Mouse (Mus musculus) kidney, embryonic 16.5 days (tissue): ENCODE results near the gene Adamts12. TPM values are rescaled to one million over a fixed set of nuclear protein-coding genes. Genes with fewer than 3 reads are reported as not detected.

Experiments used
- ATAC-seq: fragments of 200-750 bp; cut with Nextera tagmentation; 2 replicates; pipeline ENCODE4 v1.8.0; 2017; ENCODE audit warnings: moderate TSS enrichment; ENCODE audit not compliant: low FRiP score, low TSS enrichment
- H3K27ac ChIP-seq: fragments of 300-500 bp; sonication (generic); 2 replicates; pipeline ENCODE4 v1.5.1; 2014; ENCODE audit warnings: low read length
- H3K27me3 ChIP-seq: fragments of 300-500 bp; sonication (generic); 2 replicates; pipeline ENCODE4 v1.6.1; 2014; ENCODE audit warnings: low read length, control low read depth, mixed read lengths; ENCODE audit not compliant: insufficient read depth
- H3K36me3 ChIP-seq: fragments of 300-500 bp; sonication (generic); 2 replicates; pipeline ENCODE4 v1.6.1; 2014; ENCODE audit warnings: low read length, control low read depth, mixed read lengths; ENCODE audit not compliant: insufficient read depth
- H3K4me1 ChIP-seq: fragments of 300-500 bp; sonication (generic); 2 replicates; pipeline ENCODE4 v1.6.1; 2014; ENCODE audit warnings: low read length, control low read depth, mixed read lengths; ENCODE audit not compliant: insufficient read depth
- H3K4me2 ChIP-seq: fragments of 300-500 bp; sonication (generic); replicated peaks from 2 replicates; pipeline ENCODE4 v1.6.1; 2014; ENCODE audit warnings: low read depth, low read length
- H3K4me3 ChIP-seq: fragments of 300-500 bp; sonication (generic); 2 replicates; pipeline ENCODE4 v1.5.1; 2014; ENCODE audit warnings: mild to moderate bottlenecking, low read length
- H3K9ac ChIP-seq: fragments of 300-500 bp; sonication (generic); replicated peaks from 2 replicates; pipeline ENCODE4 v1.6.1; 2014; ENCODE audit warnings: low read length
- H3K9me3 ChIP-seq: fragments of 300-500 bp; sonication (generic); 2 replicates; pipeline ENCODE4 v1.6.1; 2016; ENCODE audit warnings: low read length, control low read depth
- WGBS: fragments of 180-500 bp; shearing (Covaris S2); extraction: QIAGEN DNeasy Blood & Tissue Kit; methylation state at CpG from one replicate; pipeline ENCODE4 v1.1.7; 2014; 5-methylcytosine and 5-hydroxymethylcytosine counted together
- polyA plus RNA-seq: library from polyadenylated mRNA; unstranded; fragments of >200 nt; fragmentation: Nextera tagmentation; extraction: Ambion mirVana; gene quantifications from 2 replicates; pipeline ENCODE4 v1.2.1, GENCODE M21; 2015

Gene Adamts12
- polyA plus RNA-seq, 1 experiment from 2014 or later = 3.6 TPM

DNA sequence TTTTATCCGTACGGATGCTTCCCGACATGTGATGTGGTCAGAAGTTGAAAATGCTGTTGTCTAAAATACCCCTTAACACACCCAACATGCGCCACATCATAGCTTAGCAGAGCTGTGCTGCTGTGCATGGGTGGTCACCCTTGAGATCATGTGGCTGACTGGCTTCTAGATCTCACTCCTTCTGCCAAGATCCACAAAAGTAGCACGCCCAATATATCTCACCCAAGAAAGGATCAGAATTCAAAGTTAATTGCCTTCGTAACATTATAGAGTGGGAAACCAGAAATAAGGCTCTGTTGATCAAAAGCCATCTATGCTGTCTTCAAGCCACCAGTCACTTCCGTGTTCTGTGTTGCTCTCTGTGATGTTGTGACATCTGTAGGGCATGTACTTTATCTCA, 3.3 kb downstream of the Adamts12 start:
- H3K4me3 ChIP-seq = no peak overlapping the region
- 47% methylated on average over 7 of the region's 7 CpGs for WGBS
- no peaks in the 10 kb centered on the region for H3K27me3 ChIP-seq
- no peak overlapping the region for H3K4me2 ChIP-seq
- no peak for ATAC-seq
- peaks cover 30% of the 10 kb centered on the region for H3K4me1 ChIP-seq
- H3K27ac ChIP-seq = no peak overlapping the region
- no peaks in the 10 kb centered on the region for H3K36me3 ChIP-seq
- H3K9me3 ChIP-seq = no peaks in the 10 kb centered on the region
- no peak overlapping the region for H3K9ac ChIP-seq

DNA sequence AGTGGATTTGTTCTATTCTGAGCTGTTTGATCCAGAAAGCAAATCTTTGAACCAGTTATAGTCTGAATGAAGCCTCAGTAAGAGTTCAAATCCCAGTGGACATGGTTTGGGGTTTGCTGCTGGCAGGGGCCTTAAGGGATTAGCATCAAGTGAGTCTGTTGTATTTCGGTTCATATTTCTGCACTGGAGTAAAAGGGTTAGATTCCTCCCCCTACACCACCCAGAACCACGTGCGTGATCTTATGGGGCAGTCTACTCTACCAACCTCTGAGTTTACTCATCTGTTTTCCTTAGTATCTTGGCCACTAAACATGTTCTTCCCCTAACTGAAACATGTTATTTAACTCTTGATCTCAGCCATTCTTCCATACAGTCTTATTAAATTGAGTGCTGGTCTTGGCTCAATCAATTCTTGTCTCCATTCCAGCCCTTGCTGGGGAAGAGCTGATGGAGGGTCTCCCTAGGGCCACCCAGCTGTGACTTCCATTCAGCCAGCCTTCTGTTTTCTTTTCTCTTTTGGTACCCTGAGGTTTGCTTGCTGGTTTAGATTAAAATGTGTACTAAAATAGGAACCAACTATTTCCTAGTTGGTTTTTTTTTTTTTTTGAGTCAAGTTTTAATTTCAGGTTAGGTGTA, 11.3 kb downstream of the Adamts12 start:
- ATAC-seq = no peak
- H3K27me3 ChIP-seq = no peaks in the 10 kb centered on the region
- H3K9ac ChIP-seq = no peak overlapping the region
- H3K9me3 ChIP-seq = no peaks in the 10 kb centered on the region
- no peak overlapping the region for H3K27ac ChIP-seq
- H3K4me3 ChIP-seq = no peak overlapping the region
- no peaks in the 10 kb centered on the region for H3K4me1 ChIP-seq
- no peaks in the 10 kb centered on the region for H3K36me3 ChIP-seq
- WGBS = 87% methylated on average over 3 of the region's 3 CpGs
- no peak overlapping the region for H3K4me2 ChIP-seq

GRCm38 (mm10) chr15:11082961-11083569, 18.5 kb downstream of the Adamts12 start:
- Histone ChIP-seq H3K4me1 (0 out of 2 replicates have a peak, but pooled peaks cover 15% of the 10 kb centered on the region), H3K27me3 (no peaks in the 10 kb centered on the region), H3K36me3 (no peaks in the 10 kb centered on the region), H3K27ac (no peak overlapping the region), H3K9ac (no peak overlapping the region), H3K9me3 (no peaks in the 10 kb centered on the region), H3K4me3 (no peak overlapping the region), H3K4me2 (no peak overlapping the region)
- 27% methylated on average over 8 of the region's 8 CpGs for WGBS
- ATAC-seq = no peak

GRCm38 (mm10) chr15:11083678-11084077, 19.1 kb downstream of the Adamts12 start:
- no peak for ATAC-seq
- no peaks in the 10 kb centered on the region for H3K9me3 ChIP-seq
- 0 out of 2 replicates have a peak, but pooled peaks cover 15% of the 10 kb centered on the region for H3K4me1 ChIP-seq
- H3K4me3 ChIP-seq = no peak overlapping the region
- no peak overlapping the region for H3K9ac ChIP-seq
- no peaks in the 10 kb centered on the region for H3K27me3 ChIP-seq
- H3K27ac ChIP-seq = no peak overlapping the region
- 81% methylated on average over 3 of the region's 3 CpGs for WGBS
- no peak overlapping the region for H3K4me2 ChIP-seq
- H3K36me3 ChIP-seq = no peaks in the 10 kb centered on the region

DNA sequence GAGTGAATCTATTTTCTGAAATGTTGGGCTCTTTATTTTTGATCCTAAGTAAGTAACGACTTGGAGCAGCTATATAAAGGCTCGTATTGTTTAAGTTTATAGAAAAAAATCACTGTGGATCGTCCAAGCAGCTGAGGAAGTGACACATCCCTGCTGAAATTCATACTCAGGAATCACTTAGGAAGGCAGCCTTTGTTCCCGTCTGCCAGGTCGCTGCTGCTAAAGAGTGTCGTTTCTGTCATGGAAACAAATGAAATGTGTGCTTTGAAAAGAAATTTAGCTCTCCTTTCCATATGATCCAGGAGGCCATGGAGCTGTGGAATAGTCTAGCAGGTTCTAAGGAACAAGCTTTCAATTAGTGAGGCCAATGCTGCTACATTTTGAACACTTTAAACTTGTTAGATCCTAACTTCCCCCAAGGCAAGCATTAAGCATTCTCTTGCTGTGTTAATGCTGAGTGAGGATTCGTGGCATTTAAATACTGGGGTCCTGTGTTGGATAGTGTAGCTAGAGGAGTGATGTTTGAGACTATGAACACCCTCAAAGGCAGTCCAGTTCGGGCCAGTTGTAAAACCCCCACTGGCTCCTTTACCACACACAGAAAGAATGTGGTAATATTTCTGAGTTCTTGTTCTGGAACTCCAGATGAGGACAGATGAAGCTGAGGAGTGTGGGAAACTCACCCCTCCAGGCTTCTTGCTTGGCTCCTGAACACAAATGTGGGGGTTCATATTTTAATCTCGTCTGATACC, 19.8 kb downstream of the Adamts12 start:
- no peak overlapping the region for H3K9ac ChIP-seq
- H3K27ac ChIP-seq = 0 out of 2 replicates have a peak overlapping the region, but pooled peaks have one; percentile 53
- ATAC-seq = no peak
- 0 out of 2 replicates have a peak, but pooled peaks cover 15% of the 10 kb centered on the region for H3K4me1 ChIP-seq
- H3K36me3 ChIP-seq = no peaks in the 10 kb centered on the region
- H3K4me2 ChIP-seq = no peak overlapping the region
- H3K9me3 ChIP-seq = no peaks in the 10 kb centered on the region
- H3K4me3 ChIP-seq = no peak overlapping the region
- no peaks in the 10 kb centered on the region for H3K27me3 ChIP-seq
- WGBS = 27% methylated on average over 9 of the region's 9 CpGs

DNA sequence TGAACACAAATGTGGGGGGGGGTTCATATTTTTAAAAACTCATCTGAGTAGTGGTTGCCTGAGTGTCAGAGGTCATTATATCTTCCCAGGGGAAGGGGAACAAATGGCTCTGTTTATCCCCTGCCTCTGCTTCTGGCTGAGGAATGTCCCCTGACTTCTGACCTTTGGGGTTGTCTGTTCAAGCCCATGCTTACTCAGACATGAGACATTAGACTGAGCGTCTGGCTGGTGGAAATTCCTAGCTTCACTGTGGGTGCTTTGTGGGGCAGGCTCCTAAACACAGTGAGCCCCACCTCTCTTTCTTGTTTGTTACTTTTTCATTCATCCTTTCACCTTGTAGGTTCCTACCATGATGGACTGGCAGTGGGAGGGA, 20.4 kb downstream of the Adamts12 start:
- 29% methylated on average over 1 of the region's 1 CpGs for WGBS
- ATAC-seq = no peak
- no peak overlapping the region for H3K4me2 ChIP-seq
- H3K9me3 ChIP-seq = no peaks in the 10 kb centered on the region
- no peak overlapping the region for H3K9ac ChIP-seq
- no peak overlapping the region for H3K27ac ChIP-seq
- H3K36me3 ChIP-seq = no peaks in the 10 kb centered on the region
- H3K4me1 ChIP-seq = 0 out of 2 replicates have a peak, but pooled peaks cover 15% of the 10 kb centered on the region
- no peaks in the 10 kb centered on the region for H3K27me3 ChIP-seq
- no peak overlapping the region for H3K4me3 ChIP-seq

GRCm38 (mm10) chr15:11089494-11089893, 24.9 kb downstream of the Adamts12 start:
- Histone ChIP-seq H3K9ac (no peak overlapping the region), H3K27ac (no peak overlapping the region), H3K36me3 (no peaks in the 10 kb centered on the region), H3K9me3 (no peaks in the 10 kb centered on the region), H3K4me3 (no peak overlapping the region), H3K4me1 (0 out of 2 replicates have a peak, but pooled peaks cover 5% of the 10 kb centered on the region), H3K4me2 (no peak overlapping the region), H3K27me3 (no peaks in the 10 kb centered on the region)
- WGBS = 77% methylated on average over 3 of the region's 3 CpGs
- no peak for ATAC-seq

DNA sequence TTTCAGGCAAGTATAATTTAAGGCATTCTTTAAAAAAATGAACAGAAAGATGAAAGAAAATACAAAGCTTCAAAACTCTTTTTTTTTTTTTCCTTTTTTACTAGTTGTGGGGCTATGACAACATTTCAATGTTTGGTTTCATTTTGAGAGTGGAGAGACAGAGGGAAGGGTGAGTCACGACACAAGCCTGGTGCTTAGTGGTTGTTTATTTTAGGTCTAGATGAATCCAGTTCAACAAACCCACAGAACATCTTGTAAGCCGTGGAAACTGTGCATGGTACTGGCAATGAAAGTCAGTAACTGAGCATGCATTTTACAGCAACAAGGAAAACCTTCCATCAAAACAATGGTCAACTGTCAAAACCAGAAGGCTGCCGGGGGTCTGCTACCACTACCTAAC, 31.0 kb downstream of the Adamts12 start:
- Histone ChIP-seq H3K4me1 (0 out of 2 replicates have a peak, but pooled peaks cover 8% of the 10 kb centered on the region), H3K36me3 (no peaks in the 10 kb centered on the region), H3K4me2 (no peak overlapping the region), H3K27me3 (no peaks in the 10 kb centered on the region), H3K27ac (no peak overlapping the region), H3K9me3 (no peaks in the 10 kb centered on the region), H3K9ac (no peak overlapping the region), H3K4me3 (no peak overlapping the region)
- 42% methylated on average over 3 of the region's 3 CpGs for WGBS
- no peak for ATAC-seq

DNA sequence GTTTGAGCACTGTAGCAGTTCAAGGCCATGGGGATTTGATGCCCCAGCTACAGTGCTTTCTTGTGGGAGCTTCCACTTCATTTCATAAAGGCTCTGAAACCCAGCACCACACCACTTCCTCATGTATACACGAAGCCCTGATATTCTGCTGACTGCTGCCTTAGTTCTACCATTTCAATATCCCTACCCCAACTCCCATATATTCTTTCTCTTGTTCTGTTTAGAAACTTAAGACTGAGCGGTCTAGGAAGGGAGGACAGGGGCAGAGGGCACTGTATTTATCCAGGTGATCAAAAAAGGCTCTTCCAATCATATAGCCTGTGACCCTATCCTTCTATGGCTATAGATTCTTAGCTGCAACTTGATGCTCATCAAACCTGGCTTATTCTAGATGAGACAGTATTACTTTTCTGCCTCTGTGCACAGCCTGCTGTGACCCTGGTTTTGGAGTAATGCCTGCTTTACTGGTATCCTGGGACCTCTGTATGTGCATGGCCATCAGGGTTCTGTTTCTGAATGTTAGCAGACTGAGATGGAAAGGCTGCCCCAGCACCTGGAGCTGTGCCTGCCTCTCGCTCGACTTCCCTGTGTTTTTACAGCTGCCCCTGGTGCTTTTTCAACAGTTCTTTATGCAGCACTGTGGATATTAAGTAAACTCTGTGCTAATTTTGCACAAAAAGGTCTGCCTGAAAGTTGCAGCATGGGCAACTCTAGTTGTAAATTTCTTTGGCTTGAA, 33.5 kb downstream of the Adamts12 start:
- Histone ChIP-seq H3K4me1 (0 out of 2 replicates have a peak, but pooled peaks cover 8% of the 10 kb centered on the region), H3K4me2 (no peak overlapping the region), H3K27me3 (no peaks in the 10 kb centered on the region), H3K9ac (no peak overlapping the region), H3K27ac (peak overlapping the region; percentile 61; the same call in 1 of the 2 replicates), H3K9me3 (no peaks in the 10 kb centered on the region), H3K4me3 (no peak overlapping the region), H3K36me3 (no peaks in the 10 kb centered on the region)
- WGBS = 21% methylated on average over 4 of the region's 4 CpGs
- peak; percentile 87 for ATAC-seq
